Mouse (Mus musculus) lung, postnatal 0 days (tissue): Measurements from ENCODE around the gene Ttn.

Source experiments
- CTCF ChIP-seq: IDR thresholded peaks from 2 replicates; pipeline ENCODE4 v1.5.1; 2016; ENCODE audit warnings: antibody characterized with exemption, mild to moderate bottlenecking
- EP300 ChIP-seq: IDR thresholded peaks from 2 replicates; pipeline ENCODE4 v1.6.1; 2016; ENCODE audit warnings: antibody characterized with exemption, mild to moderate bottlenecking, control low read depth

- TF ChIP-seq EP300: no peak
- no peak for TF ChIP-seq CTCF
These were observed 35.4 kb upstream of the Ttn start for GRCm38 (mm10) chr2:77017735-77018134.
